Mouse (Mus musculus) liver, embryonic 16.5 days (tissue): ENCODE data around the gene Rab26. TPM values are rescaled to one million over a fixed set of nuclear protein-coding genes. Genes with fewer than 3 reads are reported as not detected.

ENCODE experiments used
- ATAC-seq: fragments of 200-750 bp; cut with Nextera tagmentation; 2 replicates; pipeline ENCODE4 v1.8.0; 2017; ENCODE audit warnings: low read depth, mild to moderate bottlenecking, moderate number of reproducible peaks, moderate library complexity
- H3K27ac ChIP-seq: fragments of 300-500 bp; sonication (generic); 2 replicates; pipeline ENCODE4 v1.5.1; 2014; ENCODE audit warnings: mild to moderate bottlenecking, low read length
- H3K27me3 ChIP-seq: fragments of 300-500 bp; sonication (generic); 2 replicates; pipeline ENCODE4 v1.6.1; 2014; ENCODE audit warnings: low read depth, low read length, mixed read lengths; ENCODE audit not compliant: control insufficient read depth, insufficient read depth
- H3K36me3 ChIP-seq: fragments of 300-500 bp; sonication (generic); 2 replicates; pipeline ENCODE4 v1.6.1; 2014; ENCODE audit warnings: mild to moderate bottlenecking; ENCODE audit not compliant: control insufficient read depth, insufficient read depth
- H3K4me1 ChIP-seq: fragments of 300-500 bp; sonication (generic); 2 replicates; pipeline ENCODE4 v1.6.1; 2014; ENCODE audit warnings: low read depth, low read length, mixed read lengths; ENCODE audit not compliant: control insufficient read depth
- H3K4me2 ChIP-seq: fragments of 300-500 bp; sonication (generic); 2 replicates; pipeline ENCODE4 v1.6.1; 2014; ENCODE audit warnings: low read depth, low read length, mixed read lengths
- H3K4me3 ChIP-seq: fragments of 300-500 bp; sonication (generic); 2 replicates; pipeline ENCODE4 v1.5.1; 2014; ENCODE audit warnings: low read depth, mild to moderate bottlenecking, low read length
- H3K9ac ChIP-seq: fragments of 300-500 bp; sonication (generic); 2 replicates; pipeline ENCODE4 v1.6.1; 2014; ENCODE audit warnings: low read depth, low read length
- H3K9me3 ChIP-seq: fragments of 300-500 bp; sonication (generic); replicated peaks from 2 replicates; pipeline ENCODE4 v1.6.1; 2016; ENCODE audit warnings: low read length; ENCODE audit not compliant: control insufficient read depth
- WGBS: fragments of 180-500 bp; shearing (Covaris S2); extraction: QIAGEN DNeasy Blood & Tissue Kit; methylation state at CpG from one replicate; pipeline ENCODE4 v1.1.7; 2014; ENCODE audit not compliant: insufficient replicate concordance; 5-methylcytosine and 5-hydroxymethylcytosine counted together
- polyA plus RNA-seq: library from polyadenylated mRNA; unstranded; fragments of >200 nt; fragmentation: Nextera tagmentation; extraction: Ambion mirVana; gene quantifications from 2 replicates; pipeline ENCODE4 v1.2.1, GENCODE M21; 2015

Rab26 gene
- polyA plus RNA-seq, 1 experiment from 2014 or later, result 0.87 TPM

DNA sequence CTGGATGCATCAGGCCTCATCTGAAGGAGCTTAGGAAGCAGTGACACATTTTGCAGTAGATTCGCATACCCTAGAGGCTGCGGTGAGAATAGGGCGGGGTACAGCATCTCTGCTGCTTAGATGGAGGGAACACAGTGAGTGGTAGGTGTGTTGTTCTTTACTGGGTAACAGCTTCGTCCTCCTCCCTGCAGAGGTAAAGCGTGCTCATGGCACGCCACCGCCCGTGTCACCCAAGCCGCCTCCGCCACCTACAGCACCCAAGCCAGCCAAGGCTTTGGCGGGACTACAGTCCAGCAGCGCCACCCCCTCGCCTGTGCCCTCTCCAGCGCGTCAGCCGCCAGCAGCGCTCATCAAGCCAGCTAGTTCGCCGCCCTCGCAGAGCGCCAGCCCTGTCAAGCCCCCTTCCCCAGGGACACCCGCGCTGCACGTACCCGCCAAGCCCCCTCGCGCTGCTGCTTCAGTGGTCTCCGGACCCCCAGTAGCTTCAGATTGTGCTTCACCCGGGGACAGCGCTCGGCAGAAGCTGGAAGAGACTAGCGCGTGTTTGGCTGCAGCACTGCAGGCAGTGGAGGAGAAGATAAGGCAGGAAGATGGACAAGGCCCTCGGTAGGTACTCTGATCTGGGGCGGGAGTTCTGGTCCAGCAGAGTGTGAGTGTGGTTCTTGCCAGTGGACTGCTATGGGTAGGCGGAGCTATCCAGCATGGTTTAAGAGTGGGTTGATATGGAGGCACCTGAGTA, 27.5 kb downstream of the Rab26 start:
- Histone ChIP-seq H3K27me3 (no peaks in the 10 kb centered on the region), H3K4me3 (no peak overlapping the region), H3K36me3 (peaks cover 16% of the 10 kb centered on the region), H3K4me2 (peak overlapping the region; percentile 50), H3K9me3 (no peaks in the 10 kb centered on the region), H3K9ac (no peak overlapping the region), H3K27ac (no peak overlapping the region), H3K4me1 (peaks cover 3% of the 10 kb centered on the region; the same call in 1 of the 2 replicates)
- WGBS, result 41% methylated on average over 36 of the region's 36 CpGs
- ATAC-seq, result peak; percentile 15; the same call in 1 of the 2 replicates

GRCm38 (mm10) chr17:24505286-24505955, 28.6 kb downstream of the Rab26 start:
- 85% methylated on average over 30 of the region's 30 CpGs for whole genome bisulfite sequencing

GRCm38 (mm10) chr17:24504085-24504484, 29.9 kb downstream of the Rab26 start:
- H3K27me3 ChIP-seq, result no peaks in the 10 kb centered on the region
- H3K4me3 ChIP-seq, result no peak overlapping the region
- H3K9me3 ChIP-seq, result no peaks in the 10 kb centered on the region
- no peak overlapping the region for H3K4me2 ChIP-seq
- H3K4me1 ChIP-seq, result peaks cover 3% of the 10 kb centered on the region; the same call in 1 of the 2 replicates
- no peaks in the 10 kb centered on the region; the same call in 1 of the 2 replicates for H3K36me3 ChIP-seq
- H3K27ac ChIP-seq, result no peak overlapping the region
- no peak overlapping the region for H3K9ac ChIP-seq
- ATAC-seq, result no peak
- 88% methylated on average over 10 of the region's 10 CpGs for WGBS

More at GRCm38 (mm10) chr17:24505286-24505955, 28.6 kb downstream of the Rab26 start:
- Histone ChIP-seq H3K27ac (no peak overlapping the region), H3K4me1 (peaks cover 3% of the 10 kb centered on the region; the same call in 1 of the 2 replicates), H3K4me2 (no peak overlapping the region), H3K36me3 (peaks cover 11% of the 10 kb centered on the region), H3K9me3 (no peaks in the 10 kb centered on the region), H3K9ac (no peak overlapping the region), H3K4me3 (no peak overlapping the region), H3K27me3 (no peaks in the 10 kb centered on the region)
- ATAC-seq, result no peak

DNA sequence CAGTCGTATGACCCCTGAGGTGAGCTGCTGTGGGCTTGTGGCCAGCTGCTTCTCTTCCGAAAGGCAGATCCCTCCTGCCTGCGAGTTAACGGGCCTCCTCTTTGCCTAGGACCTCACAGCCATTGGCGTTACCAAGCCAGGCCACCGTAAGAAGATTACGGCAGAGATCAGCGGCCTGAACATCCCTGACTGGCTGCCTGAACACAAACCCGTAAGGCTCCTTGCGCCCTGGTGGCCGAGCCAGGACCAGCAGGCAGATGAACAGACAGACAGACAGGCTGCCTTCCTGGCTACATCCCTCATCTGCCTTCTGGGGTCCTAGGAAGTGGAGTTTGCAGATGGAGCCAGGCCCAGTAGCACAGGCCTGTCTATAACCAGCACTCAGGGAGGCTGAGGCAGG, 31.8 kb downstream of the Rab26 start:
- H3K4me2 ChIP-seq, result no peak overlapping the region
- H3K27ac ChIP-seq, result no peak overlapping the region
- no peak overlapping the region for H3K9ac ChIP-seq
- no peaks in the 10 kb centered on the region for H3K36me3 ChIP-seq
- no peaks in the 10 kb centered on the region for H3K9me3 ChIP-seq
- no peak overlapping the region for H3K4me3 ChIP-seq
- peaks cover 1% of the 10 kb centered on the region; the same call in 1 of the 2 replicates for H3K4me1 ChIP-seq
- no peaks in the 10 kb centered on the region for H3K27me3 ChIP-seq
- WGBS, result 38% methylated on average over 11 of the region's 11 CpGs
- ATAC-seq, result no peak

DNA sequence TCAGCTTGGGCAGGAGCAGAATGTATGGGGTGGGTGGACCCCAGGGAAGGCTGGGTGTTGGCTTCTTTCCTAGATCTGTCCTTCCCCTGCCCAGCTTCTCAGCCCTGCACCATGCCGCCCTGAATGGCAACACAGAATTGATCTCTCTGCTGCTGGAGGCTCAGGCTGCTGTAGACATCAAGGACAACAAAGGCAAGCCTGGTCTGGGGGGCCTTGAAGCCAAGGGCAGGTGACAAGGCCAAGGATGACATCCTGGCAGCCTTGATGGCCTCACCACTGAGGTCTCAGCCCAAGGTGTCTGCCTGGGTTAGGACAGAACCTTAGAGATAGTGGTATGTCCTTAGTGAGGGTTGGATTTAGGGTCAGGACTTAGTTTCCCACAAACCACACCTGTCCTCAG, 38.0 kb downstream of the Rab26 start:
- H3K36me3 ChIP-seq, result no peaks in the 10 kb centered on the region
- H3K27ac ChIP-seq, result no peak overlapping the region
- H3K9ac ChIP-seq, result no peak overlapping the region
- H3K4me3 ChIP-seq, result no peak overlapping the region
- no peaks in the 10 kb centered on the region for H3K9me3 ChIP-seq
- H3K27me3 ChIP-seq, result no peaks in the 10 kb centered on the region; the same call in 1 of the 2 replicates
- H3K4me2 ChIP-seq, result no peak overlapping the region
- ATAC-seq, result no peak
- 71% methylated on average over 1 of the region's 1 CpGs for WGBS
- no peaks in the 10 kb centered on the region for H3K4me1 ChIP-seq

DNA sequence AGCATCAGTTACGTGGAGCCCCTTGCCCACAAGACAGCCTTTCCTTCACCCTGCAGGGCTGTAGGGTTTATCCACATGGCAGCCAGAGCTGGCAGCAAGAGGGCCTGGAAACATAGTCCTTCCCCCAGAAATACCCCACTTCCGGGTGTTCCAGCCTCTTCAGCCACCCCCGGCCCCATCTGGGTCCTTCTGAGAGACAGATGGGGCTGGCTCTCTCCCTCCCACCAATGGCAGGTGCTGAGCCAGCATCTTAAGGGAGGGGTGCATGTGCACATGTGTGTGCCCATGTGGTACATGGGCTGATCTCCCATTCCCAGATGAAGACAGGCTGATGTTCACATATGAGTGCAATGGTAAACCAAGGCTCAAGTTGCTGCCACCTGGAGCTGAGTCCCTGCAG, 38.6 kb downstream of the Rab26 start:
- WGBS, result 55% methylated on average over 3 of the region's 3 CpGs
- no peak for ATAC-seq

GRCm38 (mm10) chr17:24494627-24495335, 39.2 kb downstream of the Rab26 start:
- H3K9ac ChIP-seq, result no peak overlapping the region
- WGBS, result 37% methylated on average over 2 of the region's 2 CpGs

More for the DNA sequence above, 38.6 kb downstream of the Rab26 start:
- Histone ChIP-seq H3K4me3 (no peak overlapping the region), H3K36me3 (no peaks in the 10 kb centered on the region), H3K4me2 (no peak overlapping the region), H3K9ac (no peak overlapping the region), H3K4me1 (no peaks in the 10 kb centered on the region), H3K27me3 (peaks cover 5% of the 10 kb centered on the region), H3K9me3 (no peaks in the 10 kb centered on the region), H3K27ac (no peak overlapping the region)

DNA sequence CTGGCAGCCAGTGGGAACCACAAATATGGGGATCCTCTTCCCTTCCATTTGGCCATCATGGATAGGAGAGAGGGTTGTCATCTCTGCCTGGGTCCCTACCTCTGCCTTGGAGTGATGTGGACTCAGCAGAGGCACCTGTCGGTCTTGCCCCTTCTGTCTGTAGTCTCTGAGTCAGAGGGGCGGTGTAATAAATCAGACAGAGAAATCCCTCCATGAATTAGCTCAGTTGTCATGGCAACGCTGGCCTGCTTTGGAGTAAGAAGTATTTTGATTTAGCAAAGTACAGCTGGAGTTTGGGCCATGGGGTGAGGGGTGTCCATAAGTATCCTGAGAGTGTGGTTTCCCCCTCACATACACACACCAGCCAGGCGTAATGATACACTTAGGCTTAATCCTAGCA, 43.6 kb downstream of the Rab26 start:
- no peak overlapping the region for H3K4me3 ChIP-seq
- H3K4me1 ChIP-seq, result peaks cover 5% of the 10 kb centered on the region
- H3K4me2 ChIP-seq, result no peak overlapping the region
- H3K9ac ChIP-seq, result no peak overlapping the region
- no peaks in the 10 kb centered on the region for H3K36me3 ChIP-seq
- no peak for ATAC-seq
- 66% methylated on average over 4 of the region's 4 CpGs for WGBS
- H3K27me3 ChIP-seq, result peaks cover 47% of the 10 kb centered on the region
- no peak overlapping the region for H3K27ac ChIP-seq
- no peaks in the 10 kb centered on the region for H3K9me3 ChIP-seq

More at GRCm38 (mm10) chr17:24494627-24495335, 39.2 kb downstream of the Rab26 start:
- peaks cover 12% of the 10 kb centered on the region for H3K27me3 ChIP-seq
- H3K9me3 ChIP-seq, result no peaks in the 10 kb centered on the region
- no peaks in the 10 kb centered on the region for H3K4me1 ChIP-seq
- no peak overlapping the region for H3K4me2 ChIP-seq
- no peak overlapping the region for H3K27ac ChIP-seq
- no peak for ATAC-seq
- no peaks in the 10 kb centered on the region for H3K36me3 ChIP-seq
- H3K4me3 ChIP-seq, result no peak overlapping the region
